ENCODE assay signal across 27 mouse cellular contexts in genomic region chr3:130736758-130737157, GRCm38 (mm10). TPM values are rescaled to one million over a fixed set of nuclear protein-coding genes. Genes with fewer than 3 reads are reported as not detected.
A peak's percentile ranks its signal among the peaks of the same experiment; 100 is the strongest.
DNase-seq lines count a peak whose midpoint lies in the region; ATAC-seq and TF ChIP-seq lines count a peak whose summit lies in the region.
"Had no signal": no experiment of that assay in that cellular context is flagged by ENCODE, and none has a peak within 500 bp of the region (broad histone marks: within the 10 kb centered on the region; RNA-seq: fewer than 3 reads in every experiment).

No protein-coding gene starts in this region.

- H3K9me3 ChIP-seq in hindbrain, embryonic 14.5 days (ENCODE audit: control insufficient read depth, low read length), result no peaks in the 10 kb centered on the region
- H3K9me3 ChIP-seq in hindbrain, postnatal 0 days (ENCODE audit: low read length), result no peaks in the 10 kb centered on the region
- no peaks in the 10 kb centered on the region for H3K9me3 ChIP-seq in neural tube, embryonic 13.5 days
- no peaks in the 10 kb centered on the region for H3K9me3 ChIP-seq in neural tube, embryonic 15.5 days (replicated peaks)
- H3K9me3 ChIP-seq in midbrain, embryonic 15.5 days, result no peaks in the 10 kb centered on the region
- H3K9me3 ChIP-seq: embryonic facial prominence, embryonic 12.5 days; G1E; heart, embryonic 10.5 days; heart, embryonic 15.5 days; intestine, embryonic 15.5 days; liver, embryonic 12.5 days; neural tube, embryonic 12.5 days; stomach, embryonic 15.5 days had no signal

- no peak for TF ChIP-seq CTCF in hindbrain, postnatal 0 days (IDR thresholded peaks at IDR 0.05; ENCODE audit: low read depth)

- H3K4me3 ChIP-seq in hindbrain, embryonic 14.5 days (replicated peaks; ENCODE audit: low read length), result no peak overlapping the region
- H3K4me3 ChIP-seq in hindbrain, postnatal 0 days (ENCODE audit: low read length), result no peak overlapping the region
- no peak overlapping the region for H3K4me3 ChIP-seq in neural tube, embryonic 13.5 days
- H3K4me3 ChIP-seq in neural tube, embryonic 15.5 days (replicated peaks), result no peak overlapping the region
- H3K4me3 ChIP-seq in midbrain, embryonic 15.5 days, result no peak overlapping the region
- H3K4me3 ChIP-seq: embryonic facial prominence, embryonic 12.5 days; heart, embryonic 10.5 days; heart, embryonic 15.5 days; intestine, embryonic 15.5 days; liver, embryonic 12.5 days; neural tube, embryonic 12.5 days; stomach, embryonic 15.5 days had no signal

- H3K9ac ChIP-seq in hindbrain, embryonic 14.5 days, result no peak overlapping the region
- H3K9ac ChIP-seq in hindbrain, postnatal 0 days (replicated peaks; ENCODE audit: low read length), result no peak overlapping the region
- H3K9ac ChIP-seq in neural tube, embryonic 13.5 days, result no peak overlapping the region
- H3K9ac ChIP-seq in neural tube, embryonic 15.5 days (replicated peaks), result no peak overlapping the region
- H3K9ac ChIP-seq in midbrain, embryonic 15.5 days, result no peak overlapping the region
- H3K9ac ChIP-seq: embryonic facial prominence, embryonic 12.5 days; heart, embryonic 15.5 days; intestine, embryonic 15.5 days; liver, embryonic 12.5 days; liver, postnatal 0 days; neural tube, embryonic 12.5 days; stomach, embryonic 15.5 days had no signal

- no peaks in the 10 kb centered on the region for H3K27me3 ChIP-seq in hindbrain, embryonic 14.5 days (ENCODE audit: control insufficient read depth, insufficient read depth, low read length)
- H3K27me3 ChIP-seq in hindbrain, postnatal 0 days (ENCODE audit: insufficient read depth, low read length), result no peaks in the 10 kb centered on the region
- H3K27me3 ChIP-seq in neural tube, embryonic 13.5 days, result no peaks in the 10 kb centered on the region
- H3K27me3 ChIP-seq in neural tube, embryonic 15.5 days (replicated peaks), result no peaks in the 10 kb centered on the region
- no peaks in the 10 kb centered on the region for H3K27me3 ChIP-seq in midbrain, embryonic 15.5 days (replicated peaks)
- H3K27me3 ChIP-seq: embryonic facial prominence, embryonic 12.5 days; heart, embryonic 15.5 days; neural tube, embryonic 12.5 days; Patski; stomach, embryonic 15.5 days had no signal

- WGBS in hindbrain, embryonic 14.5 days, result 69% methylated on average over 4 of the region's 4 CpGs
- WGBS in hindbrain, postnatal 0 days, result 52% methylated on average over 4 of the region's 4 CpGs
- 52% methylated on average over 4 of the region's 4 CpGs for WGBS in neural tube, embryonic 13.5 days
- WGBS in neural tube, embryonic 15.5 days, result 59% methylated on average over 4 of the region's 4 CpGs
- 41% methylated on average over 4 of the region's 4 CpGs for WGBS in midbrain, embryonic 15.5 days

- H3K4me2 ChIP-seq in hindbrain, embryonic 14.5 days (replicated peaks), result no peak overlapping the region
- H3K4me2 ChIP-seq in hindbrain, postnatal 0 days (ENCODE audit: low read depth, low read length), result no peak overlapping the region
- H3K4me2 ChIP-seq in neural tube, embryonic 13.5 days, result 0 out of 2 replicates have a peak overlapping the region, but pooled peaks have one; percentile 3
- H3K4me2 ChIP-seq in neural tube, embryonic 15.5 days, result no peak overlapping the region
- H3K4me2 ChIP-seq in midbrain, embryonic 15.5 days, result no peak overlapping the region; the same call in 1 of the 2 replicates
- H3K4me2 ChIP-seq: embryonic facial prominence, embryonic 12.5 days; heart, embryonic 15.5 days; intestine, embryonic 15.5 days; liver, embryonic 12.5 days; neural tube, embryonic 12.5 days; stomach, embryonic 15.5 days had no signal

- no peaks in the 10 kb centered on the region for H3K4me1 ChIP-seq in hindbrain, embryonic 14.5 days (replicated peaks; ENCODE audit: control insufficient read depth, insufficient read depth, low read length)
- H3K4me1 ChIP-seq in hindbrain, postnatal 0 days (ENCODE audit: insufficient read depth, low read length), result no peaks in the 10 kb centered on the region
- peaks cover 21% of the 10 kb centered on the region for H3K4me1 ChIP-seq in neural tube, embryonic 13.5 days (replicated peaks)
- H3K4me1 ChIP-seq in neural tube, embryonic 15.5 days, result peaks cover 11% of the 10 kb centered on the region
- H3K4me1 ChIP-seq in midbrain, embryonic 15.5 days, result peaks cover 16% of the 10 kb centered on the region
- H3K4me1 ChIP-seq: embryonic facial prominence, embryonic 12.5 days; heart, embryonic 10.5 days; heart, embryonic 15.5 days; intestine, embryonic 15.5 days; liver, embryonic 12.5 days; neural tube, embryonic 12.5 days; stomach, embryonic 15.5 days had no signal

- no peaks in the 10 kb centered on the region for H3K36me3 ChIP-seq in hindbrain, embryonic 14.5 days (replicated peaks; ENCODE audit: control insufficient read depth, insufficient read depth)
- no peaks in the 10 kb centered on the region for H3K36me3 ChIP-seq in hindbrain, postnatal 0 days (ENCODE audit: insufficient read depth, low read length)
- no peaks in the 10 kb centered on the region for H3K36me3 ChIP-seq in neural tube, embryonic 13.5 days
- H3K36me3 ChIP-seq in neural tube, embryonic 15.5 days, result no peaks in the 10 kb centered on the region
- no peaks in the 10 kb centered on the region for H3K36me3 ChIP-seq in midbrain, embryonic 15.5 days (replicated peaks)
- H3K36me3 ChIP-seq: embryonic facial prominence, embryonic 12.5 days; G1E; heart, embryonic 10.5 days; heart, embryonic 15.5 days; intestine, embryonic 15.5 days; liver, embryonic 12.5 days; neural tube, embryonic 12.5 days; stomach, embryonic 15.5 days had no signal

- no peak for DNase-seq in hindbrain, embryonic 14.5 days (ENCODE audit: low spot score)
- no peak for DNase-seq in hindbrain, postnatal 0 days (ENCODE audit: low spot score)
- DNase-seq: adrenal gland, postnatal 14 days; cerebellum, adult 11-12 months; cerebellum, adult 9-11 months; embryo, embryonic 11 days; gastrocnemius, postnatal 25 days; heart, adult 11 months; kidney, adult 2 months; kidney, postnatal 4 days; liver, postnatal 0 days; lung, postnatal 4 days; right cerebral cortex, postnatal 14 days had no signal

- 0 out of 2 replicates have a peak overlapping the region, but pooled peaks have one; percentile 29 for H3K27ac ChIP-seq in hindbrain, embryonic 14.5 days
- H3K27ac ChIP-seq in hindbrain, postnatal 0 days, result no peak overlapping the region
- H3K27ac ChIP-seq in neural tube, embryonic 13.5 days (replicated peaks), result peak overlapping the region; percentile 64
- H3K27ac ChIP-seq in neural tube, embryonic 15.5 days (replicated peaks), result no peak overlapping the region
- peak overlapping the region; percentile 69 for H3K27ac ChIP-seq in midbrain, embryonic 15.5 days
- H3K27ac ChIP-seq: embryonic facial prominence, embryonic 12.5 days; heart, embryonic 10.5 days; heart, embryonic 15.5 days; intestine, embryonic 15.5 days; kidney, postnatal 0 days; liver, embryonic 12.5 days; neural tube, embryonic 12.5 days; stomach, embryonic 15.5 days had no signal

- ATAC-seq in hindbrain, embryonic 14.5 days (ENCODE audit: low FRiP score), result no peak
- ATAC-seq in hindbrain, postnatal 0 days, result no peak
- ATAC-seq in neural tube, embryonic 13.5 days (ENCODE audit: low read depth), result no peak
- ATAC-seq in neural tube, embryonic 15.5 days (ENCODE audit: low FRiP score), result no peak
- ATAC-seq in midbrain, embryonic 15.5 days (replicated peaks), result no peak
- ATAC-seq in megakaryocyte, adult 5-6 weeks (ENCODE audit: poor library complexity, severe bottlenecking), result no peak
- ATAC-seq: intestine, embryonic 15.5 days; liver, embryonic 12.5 days; liver, postnatal 0 days; Patski had no signal

RNA-seq across cellular contexts. Expression of gene Rpl34, which starts 6.6 kb away (rescaled TPM):
- 544 and 662 TPM in 2 replicates for polyA plus RNA-seq in hindbrain, embryonic 14.5 days (2014; fragmentation: Nextera tagmentation; extraction: Ambion mirVana)
- 572 and 622 TPM in 2 replicates for total RNA-seq in hindbrain, postnatal 0 days (2014; rRNA removed)
- 543 and 545 TPM in 2 replicates for polyA plus RNA-seq in hindbrain, postnatal 0 days (2015; fragmentation: Nextera tagmentation; extraction: Ambion mirVana)
- polyA plus RNA-seq in neural tube, embryonic 13.5 days (2015; fragmentation: Nextera tagmentation; extraction: Ambion mirVana), result 556 and 623 TPM in 2 replicates
- polyA plus RNA-seq in neural tube, embryonic 15.5 days (2015; fragmentation: Nextera tagmentation; extraction: Ambion mirVana), result 541 and 582 TPM in 2 replicates
- polyA plus RNA-seq in midbrain, embryonic 15.5 days (2015; fragmentation: Nextera tagmentation; extraction: Ambion mirVana), result 524 and 551 TPM in 2 replicates
- total RNA-seq in megakaryocyte, adult 5-6 weeks (2015), result 1,043 and 1,097 TPM in 2 replicates
- 2,083 and 2,603 TPM in 2 replicates for total RNA-seq in megakaryocyte, adult 5-6 weeks (2017)

RNA-seq across cellular contexts. Expression of gene Ostc, which starts 27.5 kb away (rescaled TPM):
- polyA plus RNA-seq in hindbrain, embryonic 14.5 days (2014; fragmentation: Nextera tagmentation; extraction: Ambion mirVana), result 221 and 231 TPM in 2 replicates
- 96.4 and 102 TPM in 2 replicates for total RNA-seq in hindbrain, postnatal 0 days (2014; rRNA removed)
- polyA plus RNA-seq in hindbrain, postnatal 0 days (2015; fragmentation: Nextera tagmentation; extraction: Ambion mirVana), result 182 and 185 TPM in 2 replicates
- 275 and 283 TPM in 2 replicates for polyA plus RNA-seq in neural tube, embryonic 13.5 days (2015; fragmentation: Nextera tagmentation; extraction: Ambion mirVana)
- 205 and 226 TPM in 2 replicates for polyA plus RNA-seq in neural tube, embryonic 15.5 days (2015; fragmentation: Nextera tagmentation; extraction: Ambion mirVana)
- polyA plus RNA-seq in midbrain, embryonic 15.5 days (2015; fragmentation: Nextera tagmentation; extraction: Ambion mirVana), result 198 and 209 TPM in 2 replicates
- 206 and 233 TPM in 2 replicates for total RNA-seq in megakaryocyte, adult 5-6 weeks (2015)
- total RNA-seq in megakaryocyte, adult 5-6 weeks (2017), result 147 and 173 TPM in 2 replicates

Comparison
In these comparisons a context has a peak if more than half of its experiments do, and no peak if none do; other contexts are left out.
1. H3K27ac ChIP-seq: peak in hindbrain, embryonic 14.5 days (single experiment), neural tube, embryonic 13.5 days (single experiment) and midbrain, embryonic 15.5 days (single experiment); none in hindbrain, postnatal 0 days (single experiment) and neural tube, embryonic 15.5 days (single experiment).